Mouse (Mus musculus) CH12.LX (cell line): ENCODE measurements at regions not wholly inside any gene's neighbourhood (a gene's known extent, or its start where the extent isn't known, plus 50 kb on each side); places are given as distances from the start of the nearest gene placed in this dataset.
"Not testable (repeated sequence)": the region's sequence is repeated elsewhere in the genome, so short reads cannot be mapped to it uniquely, and the experiment has no call there.

Source experiments
- DNase-seq: peaks from one replicate; pipeline ENCODE4 v3.0.0-alpha.2; 2013; ENCODE audit errors: extremely low read depth
- H3K27ac ChIP-seq: 2 replicates; pipeline ENCODE4 v1.5.1; 2012; ENCODE audit warnings: low read depth, mild to moderate bottlenecking, control low read depth, moderate library complexity; ENCODE audit not compliant: insufficient read depth
- H3K27me3 ChIP-seq: replicated peaks from 2 replicates; pipeline ENCODE3; 2012; ENCODE audit warnings: inconsistent platforms
- H3K36me3 ChIP-seq, 2 experiments: replicated peaks in 1 of 2; 2 replicates each; pipeline versions ENCODE3 to v1.6.1; 2012; ENCODE audit warnings: inconsistent platforms in 1 of 2, low read length in 1 of 2, mild to moderate bottlenecking in 1 of 2, mixed read lengths in 1 of 2, moderate library complexity in 1 of 2; ENCODE audit not compliant: control insufficient read depth in 1 of 2, insufficient read depth in 1 of 2
- H3K4me1 ChIP-seq, 2 experiments: 2 replicates each; pipeline ENCODE4 v1.6.1; 2012; ENCODE audit warnings: inconsistent platforms in 1 of 2, moderate library complexity in 1 of 2; ENCODE audit not compliant: insufficient read depth in 2 of 2, control insufficient read depth in 1 of 2
- H3K4me2 ChIP-seq: 2 replicates; pipeline ENCODE4 v1.6.1; 2012; ENCODE audit warnings: low read depth, mild to moderate bottlenecking, control low read depth; ENCODE audit not compliant: poor library complexity, insufficient read depth, severe bottlenecking
- H3K4me3 ChIP-seq, 3 experiments: fragments of 150-350 bp in 1 of 3; sonication (generic) in 1 of 3; replicated peaks in 1 of 3; 2 replicates each; pipeline versions ENCODE3 to v1.5.1; 2011 to 2012; ENCODE audit warnings: low read depth in 2 of 3, low read length in 2 of 3, mild to moderate bottlenecking in 2 of 3, moderate library complexity in 2 of 3, control low read depth in 1 of 3, improper control_type of control experiment in 1 of 3, inconsistent platforms in 1 of 3, mixed read lengths in 1 of 3; ENCODE audit not compliant: poor library complexity in 1 of 3
- H3K79me2 ChIP-seq: replicated peaks from 2 replicates; pipeline ENCODE4 v1.6.1; 2012; ENCODE audit warnings: mild to moderate bottlenecking, moderate library complexity; ENCODE audit not compliant: control insufficient read depth, poor library complexity, insufficient read depth, severe bottlenecking; ENCODE audit errors: extremely low read depth
- H3K9ac ChIP-seq: 2 replicates; pipeline ENCODE4 v1.6.1; 2012; ENCODE audit warnings: low read depth, mild to moderate bottlenecking, control low read depth, moderate library complexity; ENCODE audit not compliant: insufficient read depth
- H3K9me3 ChIP-seq: replicated peaks from 2 replicates; pipeline ENCODE3; 2012; ENCODE audit warnings: low read length, inconsistent platforms, mixed read lengths
- CHD2 ChIP-seq: IDR thresholded peaks from 2 replicates; pipeline ENCODE4 v1.6.1; 2011; ENCODE audit warnings: low read length, improper control_type of control experiment
- CTCF ChIP-seq, 2 experiments: IDR thresholded peaks in 1 of 2; conservative IDR thresholded peaks in 1 of 2; 2 replicates each; pipeline ENCODE4 v1.5.1; 2011 to 2012; ENCODE audit warnings: low read depth in 2 of 2, low read length in 2 of 2, improper control_type of control experiment in 1 of 2, inconsistent platforms in 1 of 2, mild to moderate bottlenecking in 1 of 2, moderate library complexity in 1 of 2
- ELF1 ChIP-seq: IDR thresholded peaks from 2 replicates; pipeline ENCODE4 v1.6.1; 2014; ENCODE audit warnings: low read depth, mild to moderate bottlenecking, inconsistent platforms, low read length, improper control_type of control experiment
- HCFC1 ChIP-seq: IDR thresholded peaks from 2 replicates; pipeline ENCODE4 v1.6.1; 2012; ENCODE audit warnings: low read depth, mild to moderate bottlenecking, inconsistent platforms, low read length, improper control_type of control experiment
- KAT2A ChIP-seq: IDR thresholded peaks from 2 replicates; pipeline ENCODE4 v1.6.1; 2012; ENCODE audit warnings: low read length, improper control_type of control experiment, inconsistent platforms; ENCODE audit not compliant: insufficient replicate concordance
- MXI1 ChIP-seq: IDR thresholded peaks from 2 replicates; pipeline ENCODE4 v1.6.1; 2011; ENCODE audit warnings: mild to moderate bottlenecking, low read depth, low read length, improper control_type of control experiment
- POLR2A ChIP-seq: IDR thresholded peaks from 2 replicates; pipeline ENCODE4 v1.6.1; 2011; ENCODE audit warnings: low read depth, mild to moderate bottlenecking, improper control_type of control experiment, low read length
- RAD21 ChIP-seq: IDR thresholded peaks from 2 replicates; pipeline ENCODE4 v1.6.1; 2011; ENCODE audit warnings: low read depth, mild to moderate bottlenecking, low read length, improper control_type of control experiment, moderate library complexity
- TBP ChIP-seq: conservative IDR thresholded peaks from 2 replicates; pipeline ENCODE4 v1.6.1; 2011; ENCODE audit warnings: low read depth, low read length, improper control_type of control experiment
- TCF12 ChIP-seq: IDR thresholded peaks from 2 replicates; pipeline ENCODE4 v1.6.1; 2014; ENCODE audit warnings: low read depth, mild to moderate bottlenecking, inconsistent platforms, low read length, improper control_type of control experiment
- dilution Hi-C: fragments of 300-500 bp; cut with MboI; formaldehyde crosslinking; loops from 2 replicates; pipeline ENCODE4 v1.14.3; 2020; ENCODE audit warnings: low sequenced_read_pairs; ENCODE audit not compliant: extremely low pct_unique_long_range_greater_than_20kb, extremely low pct_ligation_motif_present
- in situ Hi-C: fragments of 300-500 bp; cut with MboI; formaldehyde crosslinking; loops from 3 replicates; pipeline ENCODE4 v1.14.3; 2019; ENCODE audit warnings: low sequenced_read_pairs, low pct_ligation_motif_present, low pct_unique_long_range_greater_than_20kb, mixed read lengths

GRCm38 (mm10) chr17:16997241-16997640, 66.7 kb upstream of the Zfp960 start:
- H3K36me3 ChIP-seq, H3K4me2 ChIP-seq, in situ Hi-C loops, H3K9ac ChIP-seq, dilution Hi-C loops, DNase-seq, H3K27ac ChIP-seq, H3K4me1 ChIP-seq, H3K4me3 ChIP-seq, H3K79me2 ChIP-seq, H3K9me3 ChIP-seq, H3K27me3 ChIP-seq: not testable (repeated sequence)

GRCm38 (mm10) chr17:17004632-17005265, 59.2 kb upstream of the Zfp960 start:
- H3K9me3 ChIP-seq, H3K79me2 ChIP-seq, dilution Hi-C loops, H3K4me1 ChIP-seq, in situ Hi-C loops, H3K4me2 ChIP-seq, H3K36me3 ChIP-seq: not testable (repeated sequence)
- DNase-seq = peak; percentile 93
- H3K9ac ChIP-seq = peak overlapping the region; percentile 78
- H3K4me3 ChIP-seq = peak overlapping the region; percentile 55 to 83 (median 80)
- peak overlapping the region; percentile 55 for H3K27ac ChIP-seq
- TF ChIP-seq POLR2A (peak; percentile 43; the same call in 1 of the 2 replicates), TBP (peak; percentile 66; the same call in 1 of the 2 replicates), KAT2A (0 out of 2 replicates have a peak, but pooled peaks have one; percentile 26), ELF1 (peak; percentile 77), TCF12 (0 out of 2 replicates have a peak, but pooled peaks have one; percentile 9), CHD2 (peak; percentile 91), RAD21 (peak; percentile 15), HCFC1 (peak; percentile 41), CTCF (conservative IDR thresholded peaks at IDR 0.05 in 1 of 2, IDR thresholded peaks at IDR 0.05 in 1 of 2; ENCODE audit: low read depth in 2 of 2, low read length in 2 of 2) (peak in 1 of 2 experiments; percentile 24; a peak in 2 of 4 replicates)
- TF ChIP-seq, all 38 proteins: peak for 9; not testable (repeated sequence) for 29
- H3K27me3 ChIP-seq = not testable (repeated sequence)

- Histone ChIP-seq H3K9ac (peak overlapping the region; percentile 78), H3K4me3 (peak overlapping the region; percentile 53 to 81 (median 80)), H3K4me2 (peak overlapping the region; percentile 91), H3K27ac (peak overlapping the region; percentile 55)
- dilution Hi-C loops, H3K27me3 ChIP-seq, in situ Hi-C loops, H3K79me2 ChIP-seq, H3K9me3 ChIP-seq, H3K36me3 ChIP-seq, H3K4me1 ChIP-seq: not testable (repeated sequence)
- peak; percentile 24 for DNase-seq
- TF ChIP-seq POLR2A (0 out of 2 replicates have a peak, but pooled peaks have one; percentile 13), MXI1 (0 out of 2 replicates have a peak, but pooled peaks have one; percentile 45)
Measured at GRCm38 (mm10) chr17:17005267-17005666, 58.6 kb upstream of the Zfp960 start.
